Comparison of ENCODE assay signal across 7 mouse cellular contexts in genomic region chr4:53315121-53315875, GRCm38 (mm10).
DNase-seq lines count a peak whose midpoint lies in the region; ATAC-seq lines count a peak whose summit lies in the region.

No protein-coding gene starts in this region.

- intact Hi-C loops in left cerebral cortex, postnatal 10 days (cut with DNase I), result no loop called here
- intact Hi-C loops in heart, postnatal 10 days (cut with DNase I), result loop anchor here (2.0 kb wide), 1 partner anchor 36 kb away; no protein-coding TSS in a partner anchor

- no peaks in the 10 kb centered on the region for H3K9me3 ChIP-seq in limb, embryonic 13.5 days
- no peaks in the 10 kb centered on the region for H3K9me3 ChIP-seq in stomach, embryonic 15.5 days

- peak; percentile 26; the same call in 1 of the 2 replicates for ATAC-seq in limb, embryonic 13.5 days (ENCODE audit: low FRiP score, low read depth)
- ATAC-seq in stomach, embryonic 15.5 days (ENCODE audit: insufficient read depth, low FRiP score, low read depth), result peak; percentile 63; the same call in 1 of the 2 replicates

- H3K9ac ChIP-seq in limb, embryonic 13.5 days, result no peak overlapping the region
- H3K9ac ChIP-seq in stomach, embryonic 15.5 days, result no peak overlapping the region

- no peaks in the 10 kb centered on the region for H3K36me3 ChIP-seq in limb, embryonic 13.5 days
- H3K36me3 ChIP-seq in stomach, embryonic 15.5 days, result no peaks in the 10 kb centered on the region

- no peak overlapping the region for H3K4me2 ChIP-seq in limb, embryonic 13.5 days (replicated peaks)
- H3K4me2 ChIP-seq in stomach, embryonic 15.5 days, result no peak overlapping the region

- H3K27me3 ChIP-seq in limb, embryonic 13.5 days, result no peaks in the 10 kb centered on the region
- no peaks in the 10 kb centered on the region for H3K27me3 ChIP-seq in stomach, embryonic 15.5 days (replicated peaks)

- peak; percentile 39 to 85 for DNase-seq in left cerebral cortex, postnatal 10 days (ENCODE audit: extremely low spot score in 1 of 2, low spot score in 2 of 2)
- no peak for DNase-seq in left cerebral cortex, adult 11 months (ENCODE audit: low spot score)
- peak; percentile 89 to 90 for DNase-seq in cerebellum, postnatal 10 days
- peak; percentile 59 to 63 for DNase-seq in heart, postnatal 10 days
- DNase-seq in ovary, postnatal 14 days (ENCODE audit: low spot score), result no peak

- H3K27ac ChIP-seq in limb, embryonic 13.5 days, result no peak overlapping the region; the same call in 1 of the 2 replicates
- H3K27ac ChIP-seq in stomach, embryonic 15.5 days, result peak overlapping the region; percentile 16

- WGBS in limb, embryonic 13.5 days, result 64% methylated on average over 7 of the region's 7 CpGs
- 54% methylated on average over 7 of the region's 7 CpGs for WGBS in stomach, embryonic 15.5 days

- no peak overlapping the region for H3K4me3 ChIP-seq in limb, embryonic 13.5 days
- H3K4me3 ChIP-seq in stomach, embryonic 15.5 days (replicated peaks), result no peak overlapping the region

- H3K4me1 ChIP-seq in limb, embryonic 13.5 days, result peaks cover 45% of the 10 kb centered on the region
- H3K4me1 ChIP-seq in stomach, embryonic 15.5 days, result peaks cover 16% of the 10 kb centered on the region

Comparison
In these comparisons a context has a peak if more than half of its experiments do, and no peak if none do; other contexts are left out.
1. DNase-seq: peak in left cerebral cortex, postnatal 10 days (2 of 2), cerebellum, postnatal 10 days (2 of 2) and heart, postnatal 10 days (2 of 2); none in left cerebral cortex, adult 11 months (single experiment) and ovary, postnatal 14 days (single experiment).